Mouse (Mus musculus): Measurements from ENCODE around the gene Dnal1. TPM values are rescaled to one million over a fixed set of nuclear protein-coding genes. Genes with fewer than 3 reads are reported as not detected.

The Dnal1 gene
- polyA plus RNA-seq, 1 experiment from 2014 or later = 4.0 TPM

DNA sequence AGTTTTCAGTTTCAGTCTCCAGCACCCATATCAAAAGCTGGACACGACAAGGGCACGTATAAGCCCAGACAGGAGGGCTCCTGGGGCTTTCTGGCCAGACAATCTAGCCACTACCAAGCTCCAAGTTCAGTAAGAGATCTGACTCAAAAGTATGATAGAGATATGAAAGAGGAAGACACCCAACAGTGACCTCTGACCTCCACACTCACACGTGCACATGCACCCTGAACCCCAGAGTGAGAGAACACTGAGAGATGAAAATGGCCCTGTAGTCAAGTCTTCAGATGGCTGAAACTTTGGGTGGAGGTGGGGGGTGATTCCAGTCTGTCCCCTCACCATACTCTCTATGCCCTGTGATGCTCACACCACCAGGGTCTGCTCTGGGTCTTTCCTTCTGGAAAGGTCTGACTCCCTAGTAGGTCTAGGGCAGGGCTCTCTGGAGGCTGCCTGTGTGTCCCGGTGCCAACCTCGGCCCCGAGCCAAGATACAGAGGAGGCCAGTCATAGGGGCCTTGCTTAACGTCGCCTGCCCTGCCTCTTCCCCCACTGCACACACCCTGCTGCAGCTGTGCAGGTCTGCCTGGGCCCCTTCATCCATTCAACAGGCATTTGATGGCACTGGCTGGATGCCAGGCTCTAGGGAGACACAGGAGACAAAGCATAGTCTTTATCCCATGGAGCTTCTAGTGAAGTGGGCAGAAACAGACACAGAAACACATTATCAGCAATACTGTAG is 66.7 kb downstream of the Dnal1 start:
- peak; percentile 87 for ATAC-seq (replicated peaks; ENCODE audit: extremely low read depth, insufficient read depth, low FRiP score)
- peak overlapping the region; percentile 77 for H3K27ac ChIP-seq (ENCODE audit: low read length)
- WGBS = 26% methylated on average over 8 of the region's 8 CpGs
- H3K9ac ChIP-seq (ENCODE audit: low read length) = peak overlapping the region; percentile 35
- H3K36me3 ChIP-seq (ENCODE audit: control insufficient read depth, insufficient read depth) = no peaks in the 10 kb centered on the region
- H3K9me3 ChIP-seq (replicated peaks; ENCODE audit: control insufficient read depth, low read length) = no peaks in the 10 kb centered on the region
- H3K4me3 ChIP-seq (ENCODE audit: low read length) = no peak overlapping the region
- H3K27me3 ChIP-seq (ENCODE audit: control insufficient read depth, insufficient read depth, low read length) = no peaks in the 10 kb centered on the region
- H3K4me2 ChIP-seq (ENCODE audit: low read depth, low read length) = peak overlapping the region; percentile 27
- peaks cover 72% of the 10 kb centered on the region for H3K4me1 ChIP-seq (ENCODE audit: control insufficient read depth, insufficient read depth, low read length)

- H3K4me2 ChIP-seq (ENCODE audit: low read depth, low read length) = no peak overlapping the region
- H3K36me3 ChIP-seq (ENCODE audit: control insufficient read depth, insufficient read depth) = no peaks in the 10 kb centered on the region
- peaks cover 72% of the 10 kb centered on the region for H3K4me1 ChIP-seq (ENCODE audit: control insufficient read depth, insufficient read depth, low read length)
- H3K4me3 ChIP-seq (ENCODE audit: low read length) = no peak overlapping the region
- H3K9ac ChIP-seq (ENCODE audit: low read length) = no peak overlapping the region
- no peak for ATAC-seq (replicated peaks; ENCODE audit: extremely low read depth, insufficient read depth, low FRiP score)
- 74% methylated on average over 6 of the region's 6 CpGs for WGBS
- no peaks in the 10 kb centered on the region for H3K9me3 ChIP-seq (replicated peaks; ENCODE audit: control insufficient read depth, low read length)
- no peaks in the 10 kb centered on the region for H3K27me3 ChIP-seq (ENCODE audit: control insufficient read depth, insufficient read depth, low read length)
- peak overlapping the region; percentile 77 for H3K27ac ChIP-seq (ENCODE audit: low read length)
Observed at GRCm38 (mm10) chr12:84181999-84182398, 67.8 kb downstream of the Dnal1 start.

- Histone ChIP-seq H3K9ac (ENCODE audit: low read length) (no peak overlapping the region), H3K9me3 (replicated peaks; ENCODE audit: control insufficient read depth, low read length) (no peaks in the 10 kb centered on the region), H3K4me1 (ENCODE audit: control insufficient read depth, insufficient read depth, low read length) (peaks cover 74% of the 10 kb centered on the region), H3K27ac (ENCODE audit: low read length) (0 out of 2 replicates have a peak overlapping the region, but pooled peaks have one; percentile 11), H3K4me3 (ENCODE audit: low read length) (no peak overlapping the region), H3K4me2 (ENCODE audit: low read depth, low read length) (no peak overlapping the region), H3K27me3 (ENCODE audit: control insufficient read depth, insufficient read depth, low read length) (no peaks in the 10 kb centered on the region), H3K36me3 (ENCODE audit: control insufficient read depth, insufficient read depth) (no peaks in the 10 kb centered on the region)
- ATAC-seq (replicated peaks; ENCODE audit: extremely low read depth, insufficient read depth, low FRiP score) = no peak
- WGBS = 70% methylated on average over 5 of the region's 5 CpGs
Observed at GRCm38 (mm10) chr12:84184979-84185378, 70.8 kb downstream of the Dnal1 start.

GRCm38 (mm10) chr12:84185547-84185946 is 71.4 kb downstream of the Dnal1 start:
- no peaks in the 10 kb centered on the region for H3K9me3 ChIP-seq (replicated peaks; ENCODE audit: control insufficient read depth, low read length)
- WGBS = 58% methylated on average over 6 of the region's 6 CpGs
- no peak overlapping the region; the same call in 1 of the 2 replicates for H3K27ac ChIP-seq (ENCODE audit: low read length)
- H3K27me3 ChIP-seq (ENCODE audit: control insufficient read depth, insufficient read depth, low read length) = no peaks in the 10 kb centered on the region
- no peak overlapping the region for H3K9ac ChIP-seq (ENCODE audit: low read length)
- no peak overlapping the region for H3K4me3 ChIP-seq (ENCODE audit: low read length)
- H3K4me1 ChIP-seq (ENCODE audit: control insufficient read depth, insufficient read depth, low read length) = peaks cover 74% of the 10 kb centered on the region
- H3K36me3 ChIP-seq (ENCODE audit: control insufficient read depth, insufficient read depth) = no peaks in the 10 kb centered on the region
- no peak for ATAC-seq (replicated peaks; ENCODE audit: extremely low read depth, insufficient read depth, low FRiP score)
- H3K4me2 ChIP-seq (ENCODE audit: low read depth, low read length) = no peak overlapping the region

DNA sequence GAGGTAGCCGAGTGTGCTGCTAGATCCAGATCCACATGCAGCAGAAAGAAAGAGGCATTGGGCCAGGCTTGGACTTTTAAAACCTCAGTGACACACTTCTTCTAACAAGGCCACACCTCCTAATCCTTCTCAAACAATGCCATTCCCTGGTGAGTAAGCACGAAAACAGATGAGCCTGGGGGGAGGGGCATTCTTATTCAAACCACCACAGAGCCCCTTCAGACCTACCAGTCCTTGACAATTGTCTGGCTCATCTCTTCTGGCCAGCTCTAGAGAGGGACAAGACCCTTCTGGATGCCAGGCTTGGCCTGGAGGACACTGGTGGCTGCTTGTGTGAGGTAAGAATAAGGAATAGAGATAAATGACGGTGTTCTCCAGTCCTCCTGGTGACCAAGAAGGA is 72.4 kb downstream of the Dnal1 start:
- H3K27me3 ChIP-seq (ENCODE audit: control insufficient read depth, insufficient read depth, low read length) = no peaks in the 10 kb centered on the region
- no peak overlapping the region for H3K9ac ChIP-seq (ENCODE audit: low read length)
- no peak for ATAC-seq (replicated peaks; ENCODE audit: extremely low read depth, insufficient read depth, low FRiP score)
- H3K4me2 ChIP-seq (ENCODE audit: low read depth, low read length) = peak overlapping the region; percentile 26; the same call in 1 of the 2 replicates
- H3K4me1 ChIP-seq (ENCODE audit: control insufficient read depth, insufficient read depth, low read length) = peaks cover 74% of the 10 kb centered on the region
- H3K9me3 ChIP-seq (replicated peaks; ENCODE audit: control insufficient read depth, low read length) = no peaks in the 10 kb centered on the region
- WGBS = 69% methylated on average over 3 of the region's 3 CpGs
- H3K27ac ChIP-seq (ENCODE audit: low read length) = peak overlapping the region; percentile 77
- no peaks in the 10 kb centered on the region for H3K36me3 ChIP-seq (ENCODE audit: control insufficient read depth, insufficient read depth)
- H3K4me3 ChIP-seq (ENCODE audit: low read length) = no peak overlapping the region

- Histone ChIP-seq H3K36me3 (ENCODE audit: control insufficient read depth, insufficient read depth) (no peaks in the 10 kb centered on the region), H3K4me3 (ENCODE audit: low read length) (no peak overlapping the region), H3K4me2 (ENCODE audit: low read depth, low read length) (peak overlapping the region; percentile 26; the same call in 1 of the 2 replicates), H3K27me3 (ENCODE audit: control insufficient read depth, insufficient read depth, low read length) (no peaks in the 10 kb centered on the region), H3K4me1 (ENCODE audit: control insufficient read depth, insufficient read depth, low read length) (peaks cover 74% of the 10 kb centered on the region), H3K9ac (ENCODE audit: low read length) (0 out of 2 replicates have a peak overlapping the region, but pooled peaks have one; percentile 28), H3K27ac (ENCODE audit: low read length) (peak overlapping the region; percentile 77), H3K9me3 (replicated peaks; ENCODE audit: control insufficient read depth, low read length) (no peaks in the 10 kb centered on the region)
- 31% methylated on average over 5 of the region's 5 CpGs for WGBS
- no peak for ATAC-seq (replicated peaks; ENCODE audit: extremely low read depth, insufficient read depth, low FRiP score)
Observed at GRCm38 (mm10) chr12:84186950-84187349, 72.8 kb downstream of the Dnal1 start.

- Histone ChIP-seq H3K4me3 (ENCODE audit: low read length) (no peak overlapping the region), H3K4me1 (ENCODE audit: control insufficient read depth, insufficient read depth, low read length) (peaks cover 79% of the 10 kb centered on the region), H3K9ac (ENCODE audit: low read length) (peak overlapping the region; percentile 6), H3K9me3 (replicated peaks; ENCODE audit: control insufficient read depth, low read length) (no peaks in the 10 kb centered on the region), H3K27ac (ENCODE audit: low read length) (peak overlapping the region; percentile 77), H3K4me2 (ENCODE audit: low read depth, low read length) (peak overlapping the region; percentile 4; the same call in 1 of the 2 replicates), H3K27me3 (ENCODE audit: control insufficient read depth, insufficient read depth, low read length) (no peaks in the 10 kb centered on the region), H3K36me3 (ENCODE audit: control insufficient read depth, insufficient read depth) (no peaks in the 10 kb centered on the region)
- WGBS = 50% methylated on average over 15 of the region's 15 CpGs
- no peak for ATAC-seq (replicated peaks; ENCODE audit: extremely low read depth, insufficient read depth, low FRiP score)
Observed at GRCm38 (mm10) chr12:84187752-84188601, 73.8 kb downstream of the Dnal1 start.

- H3K4me1 ChIP-seq (ENCODE audit: control insufficient read depth, insufficient read depth, low read length) = peaks cover 79% of the 10 kb centered on the region
- H3K36me3 ChIP-seq (ENCODE audit: control insufficient read depth, insufficient read depth) = no peaks in the 10 kb centered on the region
- peak overlapping the region; percentile 77 for H3K27ac ChIP-seq (ENCODE audit: low read length)
- H3K27me3 ChIP-seq (ENCODE audit: control insufficient read depth, insufficient read depth, low read length) = no peaks in the 10 kb centered on the region
- H3K4me3 ChIP-seq (ENCODE audit: low read length) = no peak overlapping the region
- H3K9me3 ChIP-seq (replicated peaks; ENCODE audit: control insufficient read depth, low read length) = no peaks in the 10 kb centered on the region
- H3K9ac ChIP-seq (ENCODE audit: low read length) = peak overlapping the region; percentile 30; the same call in 1 of the 2 replicates
- WGBS = 69% methylated on average over 14 of the region's 14 CpGs
- H3K4me2 ChIP-seq (ENCODE audit: low read depth, low read length) = no peak overlapping the region
- ATAC-seq (replicated peaks; ENCODE audit: extremely low read depth, insufficient read depth, low FRiP score) = no peak
Observed at GRCm38 (mm10) chr12:84188881-84189444, 74.8 kb downstream of the Dnal1 start.
